Mouse (Mus musculus): ENCODE data around the gene Lbx2.

Gene Lbx2

DNA sequence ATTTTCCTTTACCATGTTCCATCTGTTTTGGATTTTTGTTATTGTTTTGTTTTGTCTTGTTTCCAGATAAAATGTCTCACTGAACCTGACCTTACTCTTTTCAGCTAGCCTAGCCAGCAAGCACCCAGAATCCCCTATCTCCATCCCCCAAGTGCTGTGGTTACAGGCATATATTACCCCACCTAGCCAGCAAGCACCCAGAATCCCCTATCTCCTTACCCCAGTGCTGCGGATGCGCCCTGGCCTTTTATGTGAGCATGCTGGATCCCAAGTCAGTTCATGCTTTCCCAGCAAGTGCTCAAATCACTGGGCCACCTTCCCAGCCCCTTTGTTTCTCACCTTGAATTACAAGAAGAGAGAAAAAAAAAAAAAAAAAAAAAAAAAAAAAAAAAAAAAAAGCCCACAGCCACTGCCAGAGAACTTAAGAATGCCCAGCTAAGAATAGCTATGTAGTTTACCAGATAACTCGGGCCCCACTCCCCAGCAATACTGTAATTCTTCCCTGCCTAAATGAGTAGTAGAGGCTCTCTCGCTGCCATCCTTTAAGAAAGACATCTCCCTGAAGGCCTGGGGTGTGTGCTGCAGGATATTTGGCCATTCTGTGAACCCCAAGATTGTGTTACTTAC lies 25.5 kb downstream of the Lbx2 start:
- Histone ChIP-seq H3K4me3 (replicated peaks; ENCODE audit: low read length) (no peak overlapping the region), H3K9me3 (ENCODE audit: low read length) (no peaks in the 10 kb centered on the region), H3K36me3 (ENCODE audit: insufficient read depth, low read length) (peaks cover 24% of the 10 kb centered on the region), H3K4me1 (replicated peaks; ENCODE audit: low read depth, low read length) (peaks cover 48% of the 10 kb centered on the region), H3K27me3 (ENCODE audit: insufficient read depth, low read length) (no peaks in the 10 kb centered on the region)
- no peak for TF ChIP-seq POU5F1 (IDR thresholded peaks at IDR 0.05; ENCODE audit: borderline replicate concordance, low read length)
- no peak for TF ChIP-seq CTCF (conservative IDR thresholded peaks at IDR 0.05; ENCODE audit: low read length)
- no peak for TF ChIP-seq NANOG (IDR thresholded peaks at IDR 0.05; ENCODE audit: borderline replicate concordance, low read length)

DNA sequence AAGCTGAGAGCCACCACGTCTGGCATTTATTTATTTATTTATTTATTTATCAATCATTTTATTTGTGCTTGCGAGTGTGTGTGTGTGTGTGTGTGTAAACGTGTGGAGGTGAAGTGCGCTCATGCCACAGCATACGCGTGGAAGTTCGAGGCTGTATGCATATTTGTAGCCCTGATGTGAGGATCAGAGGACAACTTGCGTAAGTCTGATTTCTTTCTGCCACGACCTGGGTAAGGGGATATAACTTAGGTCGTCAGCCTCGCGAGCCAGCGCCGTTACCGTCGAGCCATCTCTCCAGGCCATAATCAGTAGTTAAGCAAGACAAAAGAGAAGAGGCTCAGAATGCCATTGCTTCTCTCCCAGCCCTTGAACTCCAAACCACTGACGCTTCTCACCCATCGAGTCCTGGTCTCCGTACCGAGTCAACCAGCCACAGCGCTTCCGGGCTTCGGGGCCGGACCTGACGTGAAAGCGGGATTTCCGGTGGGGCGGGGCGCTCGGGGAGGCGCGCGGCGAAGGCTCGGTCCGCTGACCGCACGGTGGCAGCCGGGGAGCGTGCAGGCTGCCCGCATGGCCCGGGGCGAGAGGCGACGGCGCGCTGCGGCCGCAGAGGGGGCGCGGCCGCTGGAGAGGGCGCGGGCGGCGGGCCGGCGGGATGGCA lies 29.0 kb downstream of the Lbx2 start, which contains the start of gene Mogs:
Gene Mogs (plus strand): TSS at position 486 of the 661 bp plus-strand sequence.
- Histone ChIP-seq H3K4me1 (replicated peaks; ENCODE audit: low read depth, low read length) (peaks cover 59% of the 10 kb centered on the region), H3K27me3 (ENCODE audit: insufficient read depth, low read length) (no peaks in the 10 kb centered on the region), H3K9me3 (ENCODE audit: low read length) (no peaks in the 10 kb centered on the region), H3K4me3 (replicated peaks; ENCODE audit: low read length) (peak within 1 kb of the TSS; percentile 89), H3K36me3 (ENCODE audit: insufficient read depth, low read length) (peaks cover 47% of the 10 kb centered on the region)
- TF ChIP-seq NANOG (IDR thresholded peaks at IDR 0.05; ENCODE audit: borderline replicate concordance, low read length) = no peak
- no peak for TF ChIP-seq POU5F1 (IDR thresholded peaks at IDR 0.05; ENCODE audit: borderline replicate concordance, low read length)
- no peak for TF ChIP-seq CTCF (conservative IDR thresholded peaks at IDR 0.05; ENCODE audit: low read length)

DNA sequence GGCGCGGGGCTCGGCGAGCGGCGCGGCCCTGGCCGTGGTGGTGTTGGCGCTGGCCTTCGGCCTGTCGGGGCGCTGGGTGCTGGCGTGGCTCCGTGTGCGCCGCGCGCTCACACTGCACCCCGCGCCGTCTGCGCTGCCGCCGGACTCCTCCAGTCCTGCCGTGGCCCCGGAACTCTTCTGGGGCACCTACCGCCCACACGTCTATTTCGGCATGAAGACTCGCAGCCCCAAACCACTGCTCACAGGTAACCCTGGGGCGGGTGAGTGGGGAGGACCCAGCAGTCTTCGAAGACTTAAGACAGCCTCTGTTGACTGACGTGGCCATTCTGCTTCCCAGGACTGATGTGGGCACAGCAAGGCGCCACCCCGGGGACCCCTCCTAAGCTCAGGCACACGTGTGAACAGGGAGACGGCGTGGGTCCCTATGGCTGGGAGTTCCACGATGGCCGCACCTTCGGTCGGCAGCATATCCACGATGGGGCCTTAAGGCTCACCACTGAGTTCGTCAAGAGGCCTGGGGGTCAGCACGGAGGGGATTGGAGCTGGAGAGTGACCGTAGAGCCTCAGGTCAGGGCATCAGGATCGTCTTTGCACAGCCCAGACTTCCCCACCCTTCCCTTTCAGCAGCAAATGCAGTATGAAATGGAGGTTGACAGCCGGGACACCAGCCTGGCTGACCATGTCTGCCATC lies 29.7 kb downstream of the Lbx2 start:
- H3K9me3 ChIP-seq (ENCODE audit: low read length) = no peaks in the 10 kb centered on the region
- no peaks in the 10 kb centered on the region for H3K27me3 ChIP-seq (ENCODE audit: insufficient read depth, low read length)
- H3K36me3 ChIP-seq (ENCODE audit: insufficient read depth, low read length) = peaks cover 40% of the 10 kb centered on the region
- H3K4me1 ChIP-seq (replicated peaks; ENCODE audit: low read depth, low read length) = peaks cover 63% of the 10 kb centered on the region
- H3K4me3 ChIP-seq (replicated peaks; ENCODE audit: low read length) = peak overlapping the region; percentile 89
- TF ChIP-seq NANOG (IDR thresholded peaks at IDR 0.05; ENCODE audit: borderline replicate concordance, low read length) (no peak), POU5F1 (IDR thresholded peaks at IDR 0.05; ENCODE audit: borderline replicate concordance, low read length) (no peak), CTCF (conservative IDR thresholded peaks at IDR 0.05; ENCODE audit: low read length) (no peak)

DNA sequence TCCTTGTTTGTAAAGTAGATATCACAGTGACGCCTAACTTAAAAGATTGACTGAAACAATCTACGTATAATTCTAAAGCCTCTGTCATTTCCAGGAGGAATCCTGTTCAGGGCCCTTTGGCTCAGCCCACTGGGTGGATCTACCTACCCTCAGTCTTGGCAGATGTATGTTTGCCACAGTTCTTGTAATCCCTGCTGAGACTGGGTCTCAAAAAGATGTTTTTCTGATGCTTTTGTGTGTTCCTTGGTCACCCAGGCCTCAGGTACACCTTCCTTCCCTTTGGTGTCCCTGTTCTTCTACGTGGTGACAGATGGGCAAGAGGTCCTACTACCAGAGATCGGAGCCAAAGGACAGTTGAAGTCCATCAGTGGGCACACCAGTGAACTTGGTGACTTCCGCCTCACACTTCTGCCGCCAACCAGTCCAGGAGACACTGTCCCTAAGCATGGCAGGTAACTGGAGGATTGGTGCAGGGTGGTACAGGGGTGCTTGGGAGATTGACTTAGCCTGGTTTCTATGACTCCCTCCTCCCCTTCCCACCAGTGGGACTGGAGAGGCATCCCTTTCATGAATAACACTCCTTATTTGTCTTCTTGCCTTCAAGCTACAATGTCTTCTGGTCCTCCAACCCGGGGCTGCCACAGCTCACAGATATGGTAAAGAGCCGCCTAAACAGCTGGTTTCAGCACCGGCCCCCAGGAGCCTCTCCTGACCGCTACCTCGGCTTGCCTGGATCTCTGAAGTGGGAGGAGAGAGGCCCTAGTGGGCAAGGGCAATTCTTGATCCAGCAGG lies 30.4 kb downstream of the Lbx2 start:
- TF ChIP-seq NANOG (IDR thresholded peaks at IDR 0.05; ENCODE audit: borderline replicate concordance, low read length) (no peak), POU5F1 (IDR thresholded peaks at IDR 0.05; ENCODE audit: borderline replicate concordance, low read length) (no peak), CTCF (conservative IDR thresholded peaks at IDR 0.05; ENCODE audit: low read length) (no peak)
- Histone ChIP-seq H3K4me3 (replicated peaks; ENCODE audit: low read length) (peak overlapping the region; percentile 89), H3K27me3 (ENCODE audit: insufficient read depth, low read length) (no peaks in the 10 kb centered on the region), H3K36me3 (ENCODE audit: insufficient read depth, low read length) (peaks cover 37% of the 10 kb centered on the region), H3K9me3 (ENCODE audit: low read length) (no peaks in the 10 kb centered on the region), H3K4me1 (replicated peaks; ENCODE audit: low read depth, low read length) (peaks cover 64% of the 10 kb centered on the region)

DNA sequence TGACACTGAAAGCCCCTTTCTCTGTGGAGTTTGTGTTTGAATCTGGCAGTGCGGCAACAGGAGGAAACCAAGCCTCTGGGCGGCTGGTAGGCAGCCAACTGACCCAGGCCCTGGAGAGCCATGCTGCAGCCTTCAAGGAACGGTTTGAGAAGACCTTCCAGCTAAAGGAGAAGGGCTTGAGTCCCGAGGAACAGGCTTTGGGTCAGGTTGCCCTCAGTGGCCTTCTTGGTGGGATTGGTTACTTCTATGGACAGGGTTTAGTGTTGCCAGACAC lies 30.9 kb downstream of the Lbx2 start:
- Histone ChIP-seq H3K36me3 (ENCODE audit: insufficient read depth, low read length) (peaks cover 37% of the 10 kb centered on the region), H3K4me3 (replicated peaks; ENCODE audit: low read length) (peak overlapping the region; percentile 89; the same call in 1 of the 2 replicates), H3K4me1 (replicated peaks; ENCODE audit: low read depth, low read length) (peaks cover 60% of the 10 kb centered on the region), H3K27me3 (ENCODE audit: insufficient read depth, low read length) (no peaks in the 10 kb centered on the region), H3K9me3 (ENCODE audit: low read length) (no peaks in the 10 kb centered on the region)
- TF ChIP-seq POU5F1 (IDR thresholded peaks at IDR 0.05; ENCODE audit: borderline replicate concordance, low read length) (no peak), NANOG (IDR thresholded peaks at IDR 0.05; ENCODE audit: borderline replicate concordance, low read length) (no peak), CTCF (conservative IDR thresholded peaks at IDR 0.05; ENCODE audit: low read length) (no peak)

DNA sequence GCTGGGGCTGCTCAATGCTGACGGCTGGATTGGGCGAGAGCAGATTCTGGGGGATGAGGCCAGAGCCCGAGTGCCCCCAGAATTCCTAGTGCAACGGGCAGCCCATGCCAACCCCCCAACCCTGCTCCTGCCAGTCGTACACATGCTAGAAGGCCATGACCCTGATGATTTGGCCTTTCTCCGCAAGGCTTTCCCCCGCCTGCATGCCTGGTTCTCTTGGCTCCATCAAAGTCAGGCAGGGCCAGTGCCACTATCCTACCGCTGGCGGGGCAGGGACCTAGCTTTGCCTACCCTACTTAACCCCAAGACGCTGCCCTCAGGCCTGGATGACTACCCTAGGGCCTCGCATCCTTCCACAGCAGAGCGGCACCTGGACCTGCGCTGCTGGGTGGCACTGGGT lies 31.4 kb downstream of the Lbx2 start:
- peaks cover 65% of the 10 kb centered on the region for H3K4me1 ChIP-seq (replicated peaks; ENCODE audit: low read depth, low read length)
- TF ChIP-seq NANOG (IDR thresholded peaks at IDR 0.05; ENCODE audit: borderline replicate concordance, low read length) (no peak), POU5F1 (IDR thresholded peaks at IDR 0.05; ENCODE audit: borderline replicate concordance, low read length) (no peak), CTCF (conservative IDR thresholded peaks at IDR 0.05; ENCODE audit: low read length) (no peak)
- peak overlapping the region; percentile 13; the same call in 1 of the 2 replicates for H3K4me3 ChIP-seq (replicated peaks; ENCODE audit: low read length)
- H3K9me3 ChIP-seq (ENCODE audit: low read length) = no peaks in the 10 kb centered on the region
- H3K27me3 ChIP-seq (ENCODE audit: insufficient read depth, low read length) = no peaks in the 10 kb centered on the region
- peaks cover 37% of the 10 kb centered on the region for H3K36me3 ChIP-seq (ENCODE audit: insufficient read depth, low read length)

DNA sequence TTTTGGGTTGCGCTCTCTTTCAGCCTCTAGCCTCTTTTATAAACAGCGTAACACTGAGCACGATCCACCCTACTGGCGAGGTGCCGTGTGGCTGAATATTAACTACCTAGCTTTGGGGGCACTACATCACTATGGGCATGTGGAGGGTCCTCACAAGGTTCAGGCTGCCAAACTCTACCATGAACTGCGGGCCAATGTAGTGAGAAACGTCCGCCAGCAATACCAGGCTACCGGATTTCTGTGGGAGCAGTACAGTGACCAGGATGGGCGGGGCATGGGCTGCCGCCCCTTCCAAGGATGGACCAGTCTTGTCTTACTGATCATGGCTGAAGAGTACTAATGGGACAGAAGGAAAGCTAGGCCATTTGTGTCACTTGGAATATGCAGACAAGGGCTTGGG lies 32.2 kb downstream of the Lbx2 start:
- Histone ChIP-seq H3K4me1 (replicated peaks; ENCODE audit: low read depth, low read length) (peaks cover 71% of the 10 kb centered on the region), H3K27me3 (ENCODE audit: insufficient read depth, low read length) (no peaks in the 10 kb centered on the region), H3K9me3 (ENCODE audit: low read length) (no peaks in the 10 kb centered on the region), H3K4me3 (replicated peaks; ENCODE audit: low read length) (no peak overlapping the region), H3K36me3 (ENCODE audit: insufficient read depth, low read length) (peaks cover 42% of the 10 kb centered on the region)
- TF ChIP-seq POU5F1 (IDR thresholded peaks at IDR 0.05; ENCODE audit: borderline replicate concordance, low read length) (no peak), CTCF (conservative IDR thresholded peaks at IDR 0.05; ENCODE audit: low read length) (no peak), NANOG (IDR thresholded peaks at IDR 0.05; ENCODE audit: borderline replicate concordance, low read length) (no peak)
